Mouse (Mus musculus): ENCODE measurements at regions not wholly inside any gene's neighbourhood (a gene's known extent, or its start where the extent isn't known, plus 50 kb on each side); places are given as distances from the start of the nearest gene placed in this dataset.

DNA sequence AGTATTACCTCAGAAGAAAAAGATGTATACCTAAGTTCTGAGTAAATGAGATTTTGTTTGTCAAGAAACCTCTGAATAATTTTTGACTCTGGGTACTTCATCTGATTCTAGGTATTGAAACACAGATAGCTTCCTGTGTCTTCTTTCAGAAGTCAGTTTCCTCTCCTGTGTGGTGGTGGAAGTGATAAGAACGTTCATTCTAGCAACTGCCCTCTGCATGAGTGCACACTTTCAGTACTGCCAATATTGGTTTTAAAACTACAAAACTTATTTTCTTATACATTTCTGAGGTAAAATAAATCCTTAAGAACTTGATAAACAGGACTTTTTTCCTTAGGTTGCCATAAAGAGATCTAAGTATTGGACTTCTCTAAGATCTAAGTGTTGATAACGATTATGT is 209.8 kb upstream of the Rasa1 start:
- TF ChIP-seq EP300 (optimal IDR thresholded peaks at IDR 0.05) (no peak), CTCF (IDR thresholded peaks at IDR 0.05; ENCODE audit: low read depth) (no peak)
